Comparison of ENCODE assay signal across 8 mouse cellular contexts in genomic region chr5:114775056-114775979, GRCm38 (mm10). TPM values are rescaled to one million over a fixed set of nuclear protein-coding genes. Genes with fewer than 3 reads are reported as not detected.
A peak's percentile ranks its signal among the peaks of the same experiment; 100 is the strongest.
DNase-seq lines count a peak whose midpoint lies in the region; ATAC-seq and TF ChIP-seq lines count a peak whose summit lies in the region.

Git2 (minus strand) TSS chr5:114775517.

- no peaks in the 10 kb centered on the region for H3K36me3 ChIP-seq in forebrain, postnatal 0 days (ENCODE audit: insufficient read depth)
- no peaks in the 10 kb centered on the region for H3K36me3 ChIP-seq in hindbrain, embryonic 10.5 days
- H3K36me3 ChIP-seq in midbrain, embryonic 14.5 days (ENCODE audit: control insufficient read depth, insufficient read depth, low read length), result no peaks in the 10 kb centered on the region

- peak; percentile 20 for DNase-seq in ovary, postnatal 10 days (ENCODE audit: low spot score)
- DNase-seq in ovary, adult 18-20 months (ENCODE audit: low spot score), result no peak
- no peak for DNase-seq in adrenal gland, postnatal 14 days
- DNase-seq in forebrain, postnatal 0 days, result peak; percentile 63
- peak; percentile 25 for DNase-seq in hindbrain, embryonic 10.5 days (ENCODE audit: low spot score)
- peak in 1 of 2 experiments; percentile 46 for DNase-seq in left cerebral cortex, postnatal 25 days (ENCODE audit: low spot score in 2 of 2)
- DNase-seq in midbrain, embryonic 14.5 days, result peak; percentile 55
- no peak for DNase-seq in c-Kit-positive CD71-positive TER-119-positive erythroid progenitor cells, embryonic 14.5 days (ENCODE audit: low spot score)

- H3K4me1 ChIP-seq in forebrain, postnatal 0 days (ENCODE audit: insufficient read depth), result peaks cover 23% of the 10 kb centered on the region; the same call in 1 of the 2 replicates
- H3K4me1 ChIP-seq in hindbrain, embryonic 10.5 days (replicated peaks), result peaks cover 61% of the 10 kb centered on the region
- peaks cover 29% of the 10 kb centered on the region for H3K4me1 ChIP-seq in midbrain, embryonic 14.5 days (ENCODE audit: control insufficient read depth, insufficient read depth, low read length)

- peak within 1 kb of the TSS; percentile 94 for H3K4me2 ChIP-seq in forebrain, postnatal 0 days (ENCODE audit: low read depth)
- peak within 1 kb of the TSS; percentile 94 for H3K4me2 ChIP-seq in midbrain, embryonic 14.5 days (ENCODE audit: low read length)

- intact Hi-C loops in left cerebral cortex, postnatal 25 days (cut with DNase I), result no loop called here

- H3K9me3 ChIP-seq in forebrain, postnatal 0 days (ENCODE audit: low read length), result no peaks in the 10 kb centered on the region
- no peaks in the 10 kb centered on the region for H3K9me3 ChIP-seq in hindbrain, embryonic 10.5 days
- no peaks in the 10 kb centered on the region for H3K9me3 ChIP-seq in midbrain, embryonic 14.5 days (ENCODE audit: control insufficient read depth, low read length)

- ATAC-seq in forebrain, postnatal 0 days, result 0 out of 2 replicates have a peak, but pooled peaks have one; percentile 1
- ATAC-seq in midbrain, embryonic 14.5 days (ENCODE audit: low FRiP score, low TSS enrichment), result no peak; the same call in 1 of the 2 replicates

- H3K9ac ChIP-seq in forebrain, postnatal 0 days, result peak within 1 kb of the TSS; percentile 91
- peak within 1 kb of the TSS; percentile 96 for H3K9ac ChIP-seq in midbrain, embryonic 14.5 days (replicated peaks; ENCODE audit: low read length)

- no peak; the same call in 1 of the 2 replicates for TF ChIP-seq CTCF in forebrain, postnatal 0 days (IDR thresholded peaks at IDR 0.05; ENCODE audit: low read depth)

- peak within 1 kb of the TSS; percentile 97 for H3K27ac ChIP-seq in forebrain, postnatal 0 days (ENCODE audit: low read depth, low read length)
- peak within 1 kb of the TSS; percentile 99 for H3K27ac ChIP-seq in hindbrain, embryonic 10.5 days
- peak within 1 kb of the TSS; percentile 95 for H3K27ac ChIP-seq in midbrain, embryonic 14.5 days (replicated peaks; ENCODE audit: low read depth, low read length)

- H3K27me3 ChIP-seq in forebrain, postnatal 0 days (ENCODE audit: insufficient read depth, low read length), result no peaks in the 10 kb centered on the region
- no peaks in the 10 kb centered on the region for H3K27me3 ChIP-seq in hindbrain, embryonic 10.5 days (ENCODE audit: insufficient read depth, poor library complexity, severe bottlenecking)
- no peaks in the 10 kb centered on the region for H3K27me3 ChIP-seq in midbrain, embryonic 14.5 days (ENCODE audit: control insufficient read depth, insufficient read depth, low read length)

- 2% methylated on average over 51 of the region's 63 CpGs for WGBS in forebrain, postnatal 0 days
- WGBS in hindbrain, embryonic 10.5 days, result 1% methylated on average over 63 of the region's 63 CpGs
- under 1% methylated on average over 59 of the region's 63 CpGs for WGBS in midbrain, embryonic 14.5 days

- peak within 1 kb of the TSS; percentile 100 for H3K4me3 ChIP-seq in forebrain, postnatal 0 days (ENCODE audit: low read depth, low read length)
- H3K4me3 ChIP-seq in hindbrain, embryonic 10.5 days, result peak within 1 kb of the TSS; percentile 99
- peak within 1 kb of the TSS; percentile 97 for H3K4me3 ChIP-seq in midbrain, embryonic 14.5 days (replicated peaks; ENCODE audit: low read depth, low read length)

RNA-seq across cellular contexts. Expression of gene Git2, which starts in this region (rescaled TPM):
- 42.7 and 49.4 TPM in 2 replicates for total RNA-seq in adrenal gland, postnatal 14 days (2021)
- total RNA-seq in forebrain, postnatal 0 days (2014; rRNA removed), result 42.2 and 57.6 TPM in 2 replicates
- 21.9 and 31.1 TPM in 2 replicates for polyA plus RNA-seq in forebrain, postnatal 0 days (2015; fragmentation: Nextera tagmentation; extraction: Ambion mirVana)
- 39.3 and 39.7 TPM in 2 replicates for polyA plus RNA-seq in hindbrain, embryonic 10.5 days (2016; fragmentation: Nextera tagmentation; extraction: Ambion mirVana)
- total RNA-seq in left cerebral cortex, postnatal 25 days (2021), result 10 to 100 TPM; 38.1 to 47.0 TPM
- 36.3 and 39.5 TPM in 2 replicates for polyA plus RNA-seq in midbrain, embryonic 14.5 days (2014; fragmentation: Nextera tagmentation; extraction: Ambion mirVana)

Comparison
In these comparisons a context has a peak if more than half of its experiments do, and no peak if none do; other contexts are left out.
1. DNase-seq: peak in ovary, postnatal 10 days (single experiment), forebrain, postnatal 0 days (single experiment), hindbrain, embryonic 10.5 days (single experiment) and midbrain, embryonic 14.5 days (single experiment); none in ovary, adult 18-20 months (single experiment), adrenal gland, postnatal 14 days (single experiment) and c-Kit-positive CD71-positive TER-119-positive erythroid progenitor cells, embryonic 14.5 days (single experiment).
2. Peak in every context shown above with its lines, with median percentiles within 50 percentile points of each other: H3K27ac ChIP-seq and H3K4me3 ChIP-seq.